Mouse (Mus musculus): ENCODE measurements around the gene Tuba3a. TPM values are rescaled to one million over a fixed set of nuclear protein-coding genes. Genes with fewer than 3 reads are reported as not detected.

Gene Tuba3a
- total RNA-seq, 2 experiments from 2014 or later, result not detected

DNA sequence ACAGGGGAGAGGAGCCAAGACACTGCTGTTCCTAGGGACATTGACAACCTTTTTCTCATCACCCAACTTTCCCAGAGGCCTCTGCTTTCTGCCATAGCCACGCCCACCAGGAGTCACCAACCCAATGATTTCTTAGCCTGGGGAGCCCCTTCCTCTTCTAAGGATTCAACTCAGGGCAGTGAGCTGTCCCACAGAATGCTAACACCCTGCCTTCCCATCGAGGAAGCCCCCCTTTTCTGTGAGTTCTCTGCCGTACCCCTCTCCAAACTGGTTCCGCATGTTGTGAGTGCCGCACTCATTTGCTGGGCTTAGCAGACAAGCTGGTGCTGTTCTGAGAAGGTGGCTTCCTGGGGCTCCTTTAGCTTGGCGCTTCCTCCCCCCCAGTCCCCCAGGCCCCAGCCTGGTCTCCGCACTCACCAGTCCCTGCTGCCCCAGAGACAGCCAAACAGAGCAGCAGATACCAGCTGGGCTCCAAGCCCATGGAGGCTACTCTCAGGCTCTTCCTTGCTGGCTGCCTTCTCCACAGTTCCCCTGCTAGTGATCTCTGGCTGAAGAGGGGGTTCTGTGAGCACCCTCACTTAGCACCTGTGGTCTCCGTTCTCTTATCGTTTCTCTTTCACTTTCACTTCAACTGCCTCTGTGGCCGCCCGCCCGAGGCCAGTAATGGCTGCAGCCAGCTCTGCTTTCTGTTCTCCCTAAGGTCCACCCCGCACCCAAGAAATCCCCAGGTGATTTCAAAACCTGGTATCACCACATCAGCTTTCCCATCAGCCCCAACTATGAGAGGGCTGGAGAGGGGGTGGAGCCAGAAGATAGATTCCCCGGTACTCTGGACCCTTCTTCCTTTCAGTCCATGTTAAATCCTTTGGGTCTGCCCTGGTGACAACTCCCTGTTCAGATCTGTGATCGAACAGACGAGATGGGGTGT lies 54.5 kb downstream of the Tuba3a start, which contains the start of gene Tapbpl:
Gene Tapbpl, minus strand, starts transcription at position 744 of the 928 bp plus-strand sequence.
- DNase-seq, result peak; percentile 38

DNA sequence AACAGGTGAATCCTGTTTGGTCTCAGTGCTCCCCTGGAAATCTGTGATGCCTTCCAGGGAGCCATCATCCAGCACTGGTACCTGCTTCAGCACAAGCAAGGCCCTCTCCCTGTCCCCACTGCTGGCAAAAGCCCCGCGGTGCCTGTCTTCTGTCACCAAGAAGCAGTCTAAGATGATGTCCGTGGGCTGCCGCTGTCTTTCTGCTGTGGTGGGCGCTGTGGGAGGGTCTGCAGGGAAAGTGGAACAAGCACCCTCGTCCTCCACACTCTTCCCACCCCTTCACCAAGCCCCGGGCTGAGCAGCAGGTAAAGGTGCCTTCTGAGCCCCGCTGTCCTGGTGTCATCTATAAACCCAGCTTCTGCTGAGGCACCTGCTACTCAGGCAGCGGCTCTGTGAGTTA lies 55.3 kb downstream of the Tuba3a start:
- no peak for DNase-seq

Small RNA genes within 50 kb of the gene (microRNA-seq; reads per million reads assigned to microRNA genes)
- gene Mir8113, result 0 reads per million in 2 experiments

Other genes starting within 250 kb of the Tuba3a start
- 10 to 100 TPM; 33.4 to 42.7 TPM for gene Ing4, start 246.3 kb downstream of the Tuba3a start, total RNA-seq (2021)
- 1 to 10 TPM; 2.7 to 4.7 TPM for gene Acrbp, start 236.4 kb downstream of the Tuba3a start, total RNA-seq (2021)
- under 1 TPM; 0.16 to 0.41 TPM for gene Lpar5, start 218.1 kb downstream of the Tuba3a start, total RNA-seq (2021)
- gene Chd4, start 190.1 kb downstream of the Tuba3a start, total RNA-seq (2021), result 100 to 1,000 TPM; 108 to 125 TPM
- gene Nop2, start 154.1 kb downstream of the Tuba3a start, total RNA-seq (2021), result 10 to 100 TPM; 16.0 to 21.1 TPM
- 10 to 100 TPM; 50.8 to 60.1 TPM for gene Iffo1, start 140.8 kb downstream of the Tuba3a start, total RNA-seq (2021)
- 1,000 to 10,000 TPM; 7,536 to 8,309 TPM for gene Gapdh, start 119.6 kb downstream of the Tuba3a start, total RNA-seq (2021)
- 10 to 100 TPM; 28.3 to 41.5 TPM for gene Ncapd2, start 94.3 kb downstream of the Tuba3a start, total RNA-seq (2021)
- 100 to 1,000 TPM; 212 to 236 TPM for gene Mrpl51, start 94.2 kb downstream of the Tuba3a start, total RNA-seq (2021)
- gene Vamp1, start 70.5 kb downstream of the Tuba3a start, total RNA-seq (2021), result 1 to 10 TPM; 8.4 to 9.1 TPM
- 1 to 10 TPM; 2.7 to 3.1 TPM for gene Tapbpl, start 54.2 kb downstream of the Tuba3a start, total RNA-seq (2021)
- gene Cd27, start 49.0 kb downstream of the Tuba3a start, total RNA-seq (2021), result under 1 TPM in 1 of 2 experiments, not detected in 1; 0.14 TPM
- gene Ltbr, start 27.8 kb upstream of the Tuba3a start, total RNA-seq (2021), result 10 to 100 TPM; 34.0 to 36.1 TPM
- under 1 TPM; 0.31 to 0.43 TPM for gene Scnn1a, start 34.6 kb upstream of the Tuba3a start, total RNA-seq (2021)
- 10 to 100 TPM; 43.8 to 58.8 TPM for gene Tnfrsf1a, start 63.3 kb upstream of the Tuba3a start, total RNA-seq (2021)
- gene Plekhg6, start 94.8 kb upstream of the Tuba3a start, total RNA-seq (2021), result under 1 TPM in 1 of 2 experiments, not detected in 1; 0.07 TPM
- 10 to 100 TPM; 84.5 to 86.4 TPM for gene Cd9, start 208.7 kb upstream of the Tuba3a start, total RNA-seq (2021)

Measured in gastrocnemius, postnatal 10 days (tissue).